Mouse (Mus musculus) G1E-ER4 (cell line): ENCODE results near the gene Scnn1b. TPM values are rescaled to one million over a fixed set of nuclear protein-coding genes. Genes with fewer than 3 reads are reported as not detected.

Experiments used
- GATA1 ChIP-seq: IDR thresholded peaks from one replicate; pipeline ENCODE4 v1.8.0; 2012; ENCODE audit warnings: low read length, inconsistent platforms
- polyA plus RNA-seq: library from polyadenylated mRNA; stranded (reverse); fragments of >175 nt; gene quantifications from 2 replicates; pipeline ENCODE4 v1.2.3, GENCODE M21; 2012

Gene Scnn1b
- polyA plus RNA-seq = 0.02 TPM in 1 of 2 replicates, not detected in the other

GRCm38 (mm10) chr7:121864858-121865585 is at the start of gene Scnn1b:
Gene Scnn1b, plus strand, starts transcription at chr7:121865038.
- no peak for TF ChIP-seq GATA1

DNA sequence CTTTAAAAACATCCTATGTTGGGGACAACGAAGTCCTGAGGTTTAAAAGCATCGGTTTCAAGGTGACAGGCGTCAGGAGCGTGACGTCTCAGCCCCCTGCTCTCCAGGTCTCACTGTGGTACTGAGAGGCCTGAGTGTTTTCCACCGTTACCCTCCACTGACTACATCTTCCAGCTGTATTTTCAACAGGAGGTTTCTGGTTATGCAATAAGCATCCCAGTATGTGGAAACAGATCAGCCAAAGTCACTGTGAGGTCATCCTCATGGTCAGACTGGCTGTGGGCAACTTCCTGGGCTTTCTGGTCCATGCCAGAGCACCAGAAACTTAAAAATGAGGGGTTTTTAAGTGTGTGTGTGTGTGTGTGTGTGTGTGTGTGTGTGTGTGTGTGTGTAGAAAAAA is 43.2 kb upstream of the Scnn1b start:
- TF ChIP-seq GATA1 = no peak

GRCm38 (mm10) chr7:121828481-121828880 is 36.4 kb upstream of the Scnn1b start:
- TF ChIP-seq GATA1 = no peak

DNA sequence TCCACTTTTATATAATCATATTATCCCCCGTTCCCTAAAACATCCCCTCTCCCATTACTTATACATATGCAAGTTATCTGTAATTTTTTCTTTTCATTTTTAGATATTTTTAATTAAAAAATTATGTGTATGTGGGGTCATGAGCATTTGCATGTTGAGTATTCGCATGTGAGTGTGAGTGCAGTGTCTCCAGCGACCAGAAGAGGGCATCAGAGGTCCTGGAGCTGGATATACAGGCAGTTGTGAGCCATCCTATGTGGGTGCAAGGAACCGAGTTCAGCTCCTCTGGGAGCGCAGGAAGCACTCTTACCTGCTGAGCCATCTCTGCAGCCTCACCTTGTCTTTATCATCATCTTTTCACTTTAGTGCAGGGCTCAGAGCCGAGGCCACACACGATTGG is 29.4 kb upstream of the Scnn1b start:
- TF ChIP-seq GATA1 = no peak

GRCm38 (mm10) chr7:121836827-121837226 is 28.0 kb upstream of the Scnn1b start:
- no peak for TF ChIP-seq GATA1

DNA sequence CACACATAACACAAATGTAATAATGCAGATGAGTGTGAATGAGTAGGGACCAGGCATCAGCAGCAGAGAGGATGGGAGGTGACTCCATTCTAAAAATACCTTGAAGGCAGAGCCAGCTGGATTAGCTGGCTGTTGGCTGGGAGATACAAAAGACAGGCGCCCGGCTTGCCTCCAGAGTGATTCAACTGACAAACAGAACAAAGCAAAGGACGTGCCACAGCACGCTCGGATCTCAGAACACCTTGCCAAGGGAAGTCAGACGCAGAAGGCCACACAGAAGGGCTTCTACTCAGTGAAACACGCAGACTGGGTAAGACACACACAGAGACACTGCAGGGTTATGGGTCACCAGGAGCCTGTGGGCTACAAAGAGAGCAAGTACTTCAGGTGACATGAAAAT is 24.0 kb upstream of the Scnn1b start:
- TF ChIP-seq GATA1 = no peak

- TF ChIP-seq GATA1 = no peak
These were observed 22.6 kb upstream of the Scnn1b start for GRCm38 (mm10) chr7:121842234-121842633.

DNA sequence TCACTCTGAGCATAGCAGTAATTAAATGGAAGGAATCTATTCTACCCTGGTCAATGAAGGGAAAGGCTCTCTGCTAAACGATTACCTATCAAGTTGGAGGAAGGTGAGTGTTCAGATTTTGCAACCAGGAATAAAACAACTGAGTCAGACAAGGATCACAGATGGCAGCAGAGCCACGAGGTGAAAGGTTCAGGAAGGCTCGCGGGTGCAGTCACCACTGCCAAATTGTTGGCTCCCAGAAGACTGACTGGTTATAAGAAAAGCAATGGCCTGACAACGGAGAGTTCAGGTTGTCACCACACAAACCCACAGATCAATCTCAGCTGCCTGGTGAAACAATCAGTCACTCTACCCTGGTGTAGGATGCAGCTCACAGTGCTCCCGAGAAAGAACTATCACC is 18.9 kb upstream of the Scnn1b start:
- TF ChIP-seq GATA1 = no peak

- no peak for TF ChIP-seq GATA1
These were observed 16.2 kb upstream of the Scnn1b start for GRCm38 (mm10) chr7:121848537-121849168.

GRCm38 (mm10) chr7:121857177-121857884 is 7.5 kb upstream of the Scnn1b start:
- TF ChIP-seq GATA1 = no peak

- no peak for TF ChIP-seq GATA1
These were observed 5.9 kb upstream of the Scnn1b start for GRCm38 (mm10) chr7:121858939-121859338.

GRCm38 (mm10) chr7:121871631-121872030 is 6.8 kb downstream of the Scnn1b start:
- TF ChIP-seq GATA1 = no peak

- TF ChIP-seq GATA1 = no peak
These were observed 9.2 kb downstream of the Scnn1b start for GRCm38 (mm10) chr7:121873998-121874397.

- TF ChIP-seq GATA1 = no peak
These were observed 9.9 kb downstream of the Scnn1b start for GRCm38 (mm10) chr7:121874784-121875183.

GRCm38 (mm10) chr7:121880246-121880645 is 15.4 kb downstream of the Scnn1b start:
- TF ChIP-seq GATA1 = no peak

GRCm38 (mm10) chr7:121890636-121891360 is 26.0 kb downstream of the Scnn1b start:
- no peak for TF ChIP-seq GATA1
